Mouse (Mus musculus) regulatory T cell (primary cell): ENCODE data around the gene Efna2.
"Not testable (repeated sequence)": the region's sequence is repeated elsewhere in the genome, so short reads cannot be mapped to it uniquely, and the experiment has no call there.

Experiments used
- in situ Hi-C: fragments of 300-600 bp; cut with MboI, MseI; formaldehyde crosslinking; loops from one replicate; pipeline ENCODE4 v1.15.1; 2025; ENCODE audit warnings: high pct_unique_total_duplicates

Gene Efna2

GRCm38 (mm10) chr10:80154384-80154783 lies 24.9 kb upstream of the Efna2 start:
- in situ Hi-C loops, result no loop called here

- in situ Hi-C loops, result no loop called here
Observed at GRCm38 (mm10) chr10:80155277-80155676, 24.0 kb upstream of the Efna2 start.

- in situ Hi-C loops, result no loop called here
Observed at GRCm38 (mm10) chr10:80156002-80156751, 23.1 kb upstream of the Efna2 start.

- in situ Hi-C loops, result no loop called here
Observed at GRCm38 (mm10) chr10:80156752-80157053, 22.6 kb upstream of the Efna2 start.

GRCm38 (mm10) chr10:80157141-80157929 lies 21.9 kb upstream of the Efna2 start:
- in situ Hi-C loops, result no loop called here

GRCm38 (mm10) chr10:80158307-80158986 lies 20.8 kb upstream of the Efna2 start:
- in situ Hi-C loops, result no loop called here

GRCm38 (mm10) chr10:80159021-80159560 lies 20.2 kb upstream of the Efna2 start:
- in situ Hi-C loops, result no loop called here

- in situ Hi-C loops, result no loop called here
Observed at GRCm38 (mm10) chr10:80159561-80160454, 19.5 kb upstream of the Efna2 start.

GRCm38 (mm10) chr10:80160455-80161371 lies 18.6 kb upstream of the Efna2 start:
- in situ Hi-C loops, result no loop called here

GRCm38 (mm10) chr10:80161522-80162242 lies 17.6 kb upstream of the Efna2 start:
- in situ Hi-C loops, result no loop called here

GRCm38 (mm10) chr10:80162243-80162608 lies 17.1 kb upstream of the Efna2 start:
- in situ Hi-C loops, result no loop called here

- in situ Hi-C loops, result no loop called here
Observed at GRCm38 (mm10) chr10:80162716-80163299, 16.5 kb upstream of the Efna2 start.

GRCm38 (mm10) chr10:80163721-80164120 lies 15.6 kb upstream of the Efna2 start:
- in situ Hi-C loops, result no loop called here

- in situ Hi-C loops, result no loop called here
Observed at GRCm38 (mm10) chr10:80164161-80164997, 14.9 kb upstream of the Efna2 start.

- in situ Hi-C loops, result no loop called here
Observed at GRCm38 (mm10) chr10:80164998-80165344, 14.3 kb upstream of the Efna2 start.

GRCm38 (mm10) chr10:80165392-80166128 lies 13.7 kb upstream of the Efna2 start, which contains the start of gene Cirbp:
Gene Cirbp, plus strand, starts transcription at chr10:80165985.
- in situ Hi-C loops, result no loop called here

- in situ Hi-C loops, result not testable (repeated sequence)
Observed at GRCm38 (mm10) chr10:80166136-80166535, 13.1 kb upstream of the Efna2 start.
